29 mouse cellular contexts compared by ENCODE assay signal in the genomic region with DNA sequence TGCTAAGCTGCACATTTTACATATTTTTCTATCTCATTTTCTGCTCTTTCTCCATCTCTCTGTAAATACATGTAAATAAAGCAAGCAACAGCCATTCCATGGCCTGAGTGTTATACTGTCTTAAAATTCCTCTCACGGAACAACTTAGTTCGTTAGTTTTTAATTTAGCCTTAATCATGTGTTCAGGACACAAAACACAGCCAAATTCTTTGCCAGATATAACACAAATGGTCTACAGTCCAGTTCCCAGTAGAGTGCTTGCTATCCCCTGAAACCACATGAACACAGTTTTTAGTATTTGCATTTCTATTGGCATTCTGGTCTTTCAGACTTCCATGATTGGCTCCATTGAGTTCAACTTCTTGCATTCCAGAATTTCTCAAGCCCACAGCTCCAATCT. TPM values are rescaled to one million over a fixed set of nuclear protein-coding genes. Genes with fewer than 3 reads are reported as not detected.
"Had no signal": no experiment of that assay in that cellular context is flagged by ENCODE, and none has a peak within 500 bp of the region (broad histone marks: within the 10 kb centered on the region; RNA-seq: fewer than 3 reads in every experiment).

No protein-coding gene starts in this region.

- H3K9ac ChIP-seq: hindbrain, embryonic 12.5 days; hindbrain, embryonic 14.5 days; intestine, embryonic 15.5 days; limb, embryonic 12.5 days; liver, embryonic 13.5 days; liver, embryonic 15.5 days; liver, postnatal 0 days had no signal

- H3K27ac ChIP-seq: gastrocnemius, adult 2 months; heart, adult 2 months; hindbrain, embryonic 10.5 days; hindbrain, embryonic 12.5 days; hindbrain, embryonic 14.5 days; intestine, embryonic 15.5 days; layer of hippocampus, adult 2 months; left cerebral cortex, adult 2 months; limb, embryonic 10.5 days; limb, embryonic 12.5 days; liver, embryonic 13.5 days; liver, embryonic 15.5 days had no signal

- H3K9me3 ChIP-seq: hindbrain, embryonic 10.5 days; hindbrain, embryonic 12.5 days; intestine, embryonic 15.5 days; limb, embryonic 10.5 days; limb, embryonic 12.5 days; liver, embryonic 13.5 days; liver, embryonic 15.5 days had no signal

- H3K36me3 ChIP-seq: hindbrain, embryonic 10.5 days; hindbrain, embryonic 12.5 days; intestine, embryonic 15.5 days; limb, embryonic 10.5 days; limb, embryonic 12.5 days; liver, embryonic 13.5 days; liver, embryonic 15.5 days had no signal

- H3K27me3 ChIP-seq: hindbrain, embryonic 12.5 days; intestine, embryonic 15.5 days; limb, embryonic 12.5 days; liver, embryonic 13.5 days; liver, embryonic 15.5 days had no signal

- H3K4me1 ChIP-seq: hindbrain, embryonic 10.5 days; hindbrain, embryonic 12.5 days; intestine, embryonic 15.5 days; limb, embryonic 10.5 days; limb, embryonic 12.5 days; liver, embryonic 13.5 days; liver, embryonic 15.5 days had no signal

- H3K4me2 ChIP-seq: heart, embryonic 11.5 days; hindbrain, embryonic 12.5 days; hindbrain, embryonic 14.5 days; intestine, embryonic 15.5 days; limb, embryonic 12.5 days; liver, embryonic 11.5 days; liver, embryonic 13.5 days; liver, embryonic 15.5 days had no signal

- H3K4me3 ChIP-seq: gastrocnemius, adult 2 months; heart, adult 2 months; hindbrain, embryonic 10.5 days; hindbrain, embryonic 12.5 days; intestine, embryonic 15.5 days; layer of hippocampus, adult 2 months; left cerebral cortex, adult 2 months; limb, embryonic 10.5 days; limb, embryonic 12.5 days; liver, embryonic 13.5 days; liver, embryonic 15.5 days had no signal

- DNase-seq: gastrocnemius, adult 2 months; gastrocnemius, postnatal 10 days; gastrocnemius, postnatal 36 days; heart, adult 11 months; heart, adult 2 months; heart, postnatal 10 days; heart, postnatal 4 days; kidney, adult 18-20 months; kidney, adult 8-10 months; kidney, postnatal 10 days; kidney, postnatal 25 days; kidney, postnatal 4 days; liver; liver, embryonic 13.5 days; liver, postnatal 0 days had no signal

- ATAC-seq: hindbrain, embryonic 16.5 days; inflammation-experienced regulatory T-cells, adult 6 months; intestine, embryonic 15.5 days; intestine, postnatal 0 days; liver, postnatal 0 days had no signal

RNA-seq across cellular contexts. Expression of gene Tnn, which starts 4.8 kb away (rescaled TPM):
- polyA plus RNA-seq: heart, embryonic 11.5 days; hindbrain, embryonic 14.5 days; limb, embryonic 10.5 days; liver, embryonic 11.5 days; liver, postnatal 0 days had no signal
